Mouse (Mus musculus) G1E (cell line): Measurements from ENCODE around the gene Top1.

Source experiments
- CTCF ChIP-seq: IDR thresholded peaks from 2 replicates; pipeline ENCODE4 v1.5.1; 2012; ENCODE audit warnings: low read depth, low read length, inconsistent platforms, mixed read lengths
- GATA1 ChIP-seq: IDR thresholded peaks from 2 replicates; pipeline ENCODE4 v1.6.1; 2012; ENCODE audit warnings: borderline replicate concordance, low read length, inconsistent platforms, mixed read lengths
- GATA2 ChIP-seq: IDR thresholded peaks from 2 replicates; pipeline ENCODE4 v1.6.1; 2012; ENCODE audit warnings: low read depth, low read length, inconsistent platforms, borderline replicate concordance
- POLR2AphosphoS5 ChIP-seq: IDR thresholded peaks from 2 replicates; pipeline ENCODE4 v1.6.1; 2012; ENCODE audit warnings: low read depth, low read length, inconsistent platforms; ENCODE audit not compliant: insufficient replicate concordance
- TAL1 ChIP-seq: conservative IDR thresholded peaks from 2 replicates; pipeline ENCODE4 v1.6.1; 2012; ENCODE audit warnings: low read depth, low read length, inconsistent platforms, mixed read lengths

GRCm38 (mm10) chr2:160738354-160738753, 92.7 kb downstream of the Top1 start:
- no peak for TF ChIP-seq CTCF
- no peak for TF ChIP-seq GATA1
- TF ChIP-seq TAL1, result no peak
- TF ChIP-seq POLR2AphosphoS5, result no peak
- no peak for TF ChIP-seq GATA2
